Mouse (Mus musculus): ENCODE data around the gene Ccr8. TPM values are rescaled to one million over a fixed set of nuclear protein-coding genes. Genes with fewer than 3 reads are reported as not detected.

The Ccr8 gene
- polyA plus RNA-seq (2012; rRNA removed): 19.2 and 21.0 TPM in 2 replicates

DNA sequence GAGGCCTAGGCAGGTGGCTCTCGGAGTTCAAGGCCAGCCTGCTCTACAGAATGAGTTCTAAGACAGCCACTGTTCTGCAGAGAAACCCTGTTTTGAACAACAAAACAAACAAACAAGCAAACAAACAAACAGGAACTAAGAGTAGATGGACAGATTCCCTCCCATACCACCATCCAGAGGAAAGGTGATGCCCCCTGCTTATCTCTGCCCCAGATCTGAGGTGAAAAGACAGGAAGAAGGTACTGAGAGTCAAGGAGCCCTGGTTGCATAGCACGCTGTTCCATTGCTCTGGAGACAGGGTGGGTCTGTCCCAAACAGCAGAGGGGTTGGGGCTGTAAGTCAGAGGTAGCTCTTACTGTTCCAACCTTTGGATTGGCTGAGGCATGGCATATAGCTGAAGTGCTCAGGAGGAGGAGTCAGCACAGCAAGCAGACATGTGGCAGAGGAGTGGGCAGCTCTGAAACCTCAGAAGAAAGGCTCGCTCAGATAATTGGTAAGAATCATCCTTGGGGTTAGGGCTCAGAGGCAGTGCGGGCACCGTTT lies at the start of gene Ccr8:
Gene Ccr8 (plus strand): TSS at position 419 of the 543 bp plus-strand sequence.
- peak within 1 kb of the TSS; percentile 19 for H3K4me3 ChIP-seq (ENCODE audit: control insufficient read depth, insufficient read depth, low read length)
- H3K4me1 ChIP-seq (replicated peaks; ENCODE audit: control insufficient read depth, insufficient read depth, low read length): peaks cover 24% of the 10 kb centered on the region
- H3K27ac ChIP-seq (ENCODE audit: control insufficient read depth, insufficient read depth, low read length): peak within 1 kb of the TSS; percentile 42; the same call in 1 of the 2 replicates
- no peaks in the 10 kb centered on the region for H3K36me3 ChIP-seq (ENCODE audit: control insufficient read depth, insufficient read depth, low read length)
- WGBS: 72% methylated on average over 5 of the region's 5 CpGs
- no peak for DNase-seq
- H3K27me3 ChIP-seq (ENCODE audit: control insufficient read depth, insufficient read depth, low read length): no peaks in the 10 kb centered on the region
- TF ChIP-seq CTCF (IDR thresholded peaks at IDR 0.05; ENCODE audit: borderline replicate concordance, control insufficient read depth, extremely low read depth, insufficient read depth, low read length, poor library complexity): no peak
- TF ChIP-seq POLR2A (IDR thresholded peaks at IDR 0.05; ENCODE audit: control insufficient read depth, extremely low read depth, insufficient read depth, low read length, poor library complexity): no peak

DNA sequence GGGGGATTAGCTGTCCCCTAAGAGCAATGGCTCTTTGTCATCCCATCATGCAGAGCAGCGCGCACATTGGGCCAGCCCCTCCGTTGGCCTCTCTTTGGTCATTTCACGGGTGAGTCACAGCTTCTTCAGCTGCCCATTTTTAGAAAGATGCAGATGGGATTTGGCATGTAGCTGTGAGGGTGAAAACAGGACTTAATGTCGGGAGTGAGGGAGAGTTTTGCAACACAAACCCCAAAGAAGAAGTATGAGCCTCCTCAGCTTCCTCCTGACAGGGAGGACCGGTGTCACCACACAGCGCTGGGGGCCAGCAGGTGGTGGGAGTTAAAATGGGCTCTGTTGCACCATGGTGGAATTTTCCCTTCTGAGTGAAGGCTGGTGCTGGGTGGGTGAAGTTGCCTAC lies 48.8 kb upstream of the Ccr8 start:
- TF ChIP-seq POLR2A (IDR thresholded peaks at IDR 0.05; ENCODE audit: control insufficient read depth, extremely low read depth, insufficient read depth, low read length, poor library complexity): no peak
- TF ChIP-seq CTCF (IDR thresholded peaks at IDR 0.05; ENCODE audit: borderline replicate concordance, control insufficient read depth, extremely low read depth, insufficient read depth, low read length, poor library complexity): no peak
- no peaks in the 10 kb centered on the region for H3K36me3 ChIP-seq (ENCODE audit: control insufficient read depth, insufficient read depth, low read length)
- no peak for DNase-seq
- no peak overlapping the region for H3K27ac ChIP-seq (ENCODE audit: control insufficient read depth, insufficient read depth, low read length)
- no peak overlapping the region for H3K4me3 ChIP-seq (ENCODE audit: control insufficient read depth, insufficient read depth, low read length)
- no peaks in the 10 kb centered on the region for H3K27me3 ChIP-seq (ENCODE audit: control insufficient read depth, insufficient read depth, low read length)
- WGBS: 46% methylated on average over 7 of the region's 7 CpGs
- H3K4me1 ChIP-seq (replicated peaks; ENCODE audit: control insufficient read depth, insufficient read depth, low read length): no peaks in the 10 kb centered on the region

DNA sequence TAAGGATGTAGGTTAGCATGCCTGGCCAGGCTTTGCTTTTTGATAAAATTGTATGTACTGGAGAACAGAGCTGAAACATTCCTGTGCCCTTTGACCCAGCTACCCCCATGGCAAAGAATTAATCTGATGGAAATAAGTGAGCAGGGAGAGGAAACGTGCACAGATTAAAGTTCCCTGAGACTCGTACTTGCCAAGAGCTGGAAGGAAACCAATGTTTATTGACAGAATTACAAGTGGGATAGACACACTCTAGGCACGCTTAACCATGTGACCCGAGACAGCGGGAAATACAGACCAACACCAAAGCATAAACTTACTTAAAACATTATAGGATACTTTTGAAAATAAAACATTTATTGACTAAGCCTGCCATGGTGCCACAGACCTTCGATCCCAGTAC lies 43.4 kb upstream of the Ccr8 start:
- H3K27ac ChIP-seq (ENCODE audit: control insufficient read depth, insufficient read depth, low read length): no peak overlapping the region
- 91% methylated on average over 6 of the region's 6 CpGs for WGBS

DNA sequence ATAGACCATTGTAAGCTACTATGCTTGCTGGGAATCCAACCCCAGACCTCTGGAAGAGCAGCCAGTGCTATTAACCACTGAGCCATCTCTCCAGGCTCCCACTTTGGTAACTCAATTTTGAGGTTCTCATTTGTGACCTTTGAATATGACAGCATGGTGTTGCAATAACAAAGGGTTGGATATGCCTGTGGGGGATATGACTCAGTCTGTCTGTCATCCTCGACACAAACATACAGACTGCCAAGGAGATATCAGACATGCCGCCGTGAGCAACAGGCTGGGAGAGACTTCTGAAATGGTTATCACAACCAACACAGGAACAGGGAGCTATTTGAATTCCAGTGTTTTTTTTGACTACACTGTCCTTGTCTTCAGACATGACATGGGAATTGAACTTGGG lies 42.5 kb upstream of the Ccr8 start:
- Histone ChIP-seq H3K4me3 (ENCODE audit: control insufficient read depth, insufficient read depth, low read length) (no peak overlapping the region), H3K27me3 (ENCODE audit: control insufficient read depth, insufficient read depth, low read length) (no peaks in the 10 kb centered on the region), H3K4me1 (replicated peaks; ENCODE audit: control insufficient read depth, insufficient read depth, low read length) (peaks cover 5% of the 10 kb centered on the region), H3K27ac (ENCODE audit: control insufficient read depth, insufficient read depth, low read length) (no peak overlapping the region), H3K36me3 (ENCODE audit: control insufficient read depth, insufficient read depth, low read length) (no peaks in the 10 kb centered on the region)
- no peak for TF ChIP-seq CTCF (IDR thresholded peaks at IDR 0.05; ENCODE audit: borderline replicate concordance, control insufficient read depth, extremely low read depth, insufficient read depth, low read length, poor library complexity)
- no peak for TF ChIP-seq POLR2A (IDR thresholded peaks at IDR 0.05; ENCODE audit: control insufficient read depth, extremely low read depth, insufficient read depth, low read length, poor library complexity)
- WGBS: 82% methylated on average over 3 of the region's 3 CpGs
- DNase-seq: no peak

More for the DNA sequence above, 43.4 kb upstream of the Ccr8 start:
- H3K4me3 ChIP-seq (ENCODE audit: control insufficient read depth, insufficient read depth, low read length): no peak overlapping the region
- H3K27me3 ChIP-seq (ENCODE audit: control insufficient read depth, insufficient read depth, low read length): no peaks in the 10 kb centered on the region
- no peaks in the 10 kb centered on the region for H3K36me3 ChIP-seq (ENCODE audit: control insufficient read depth, insufficient read depth, low read length)
- TF ChIP-seq POLR2A (IDR thresholded peaks at IDR 0.05; ENCODE audit: control insufficient read depth, extremely low read depth, insufficient read depth, low read length, poor library complexity): no peak
- no peak for TF ChIP-seq CTCF (IDR thresholded peaks at IDR 0.05; ENCODE audit: borderline replicate concordance, control insufficient read depth, extremely low read depth, insufficient read depth, low read length, poor library complexity)
- DNase-seq: no peak
- H3K4me1 ChIP-seq (replicated peaks; ENCODE audit: control insufficient read depth, insufficient read depth, low read length): peaks cover 2% of the 10 kb centered on the region; the same call in 1 of the 2 replicates

DNA sequence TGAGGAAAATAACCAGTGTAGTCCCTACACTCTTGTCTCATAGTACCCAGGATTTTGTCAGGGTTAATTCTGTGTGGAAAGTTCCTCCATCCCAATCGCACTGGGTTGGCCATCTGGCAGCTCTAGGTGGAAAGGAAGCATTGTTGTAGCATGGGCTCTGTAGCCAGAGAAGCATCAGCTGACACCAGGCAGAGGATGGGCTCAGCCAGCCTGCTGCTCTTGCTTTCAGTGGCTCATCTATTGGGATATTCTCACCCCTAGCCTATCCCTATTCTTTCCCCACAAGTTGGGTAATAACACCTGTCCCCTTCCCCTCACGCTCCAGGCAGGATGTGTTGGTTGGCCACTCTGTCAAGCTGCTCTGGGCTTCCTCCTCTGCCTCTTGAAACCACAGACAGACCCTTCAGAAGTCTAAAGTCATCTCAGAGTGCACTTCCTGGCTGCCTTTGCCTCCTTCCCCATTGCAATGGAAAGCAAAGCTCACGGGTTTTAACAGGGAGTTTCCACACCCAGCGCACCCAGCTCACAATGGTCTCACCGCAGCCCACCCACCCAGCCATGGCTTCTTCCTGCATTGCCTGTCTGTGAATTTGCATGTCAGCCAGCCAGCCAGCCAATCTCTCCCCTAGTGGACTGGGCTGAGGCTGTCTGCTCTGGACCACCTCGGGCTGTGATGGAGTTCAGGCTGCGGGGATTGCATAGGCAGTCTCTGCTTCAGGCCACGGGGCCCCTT lies 37.2 kb upstream of the Ccr8 start:
- H3K27ac ChIP-seq (ENCODE audit: control insufficient read depth, insufficient read depth, low read length): peak overlapping the region; percentile 54
- H3K36me3 ChIP-seq (ENCODE audit: control insufficient read depth, insufficient read depth, low read length): no peaks in the 10 kb centered on the region
- H3K4me3 ChIP-seq (ENCODE audit: control insufficient read depth, insufficient read depth, low read length): no peak overlapping the region
- peaks cover 21% of the 10 kb centered on the region for H3K4me1 ChIP-seq (replicated peaks; ENCODE audit: control insufficient read depth, insufficient read depth, low read length)
- TF ChIP-seq POLR2A (IDR thresholded peaks at IDR 0.05; ENCODE audit: control insufficient read depth, extremely low read depth, insufficient read depth, low read length, poor library complexity) (0 out of 2 replicates have a peak, but pooled peaks have one; percentile 29), CTCF (IDR thresholded peaks at IDR 0.05; ENCODE audit: borderline replicate concordance, control insufficient read depth, extremely low read depth, insufficient read depth, low read length, poor library complexity) (peak; percentile 32; the same call in 1 of the 2 replicates)
- no peaks in the 10 kb centered on the region for H3K27me3 ChIP-seq (ENCODE audit: control insufficient read depth, insufficient read depth, low read length)
- peak; percentile 43 for DNase-seq
- 5% methylated on average over 8 of the region's 8 CpGs for WGBS

DNA sequence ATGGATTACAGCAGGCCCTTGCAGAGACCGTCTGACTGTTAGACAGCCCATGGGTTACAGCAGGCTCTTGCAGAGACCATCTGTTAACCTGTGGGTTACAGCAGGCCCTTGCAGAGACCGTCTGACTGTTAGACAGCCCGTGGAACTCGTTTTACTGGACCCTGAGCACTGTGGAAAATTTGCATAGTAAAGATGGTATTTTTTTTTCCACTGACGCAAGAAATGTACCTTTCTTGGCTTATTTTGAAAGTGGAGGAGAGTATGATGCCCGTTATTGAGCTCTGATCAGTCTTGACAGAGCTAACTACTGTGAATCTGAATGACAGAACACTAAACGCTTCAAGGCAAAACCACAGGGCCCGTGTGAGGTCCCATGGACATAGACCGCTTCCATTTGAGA lies 35.7 kb upstream of the Ccr8 start:
- H3K27me3 ChIP-seq (ENCODE audit: control insufficient read depth, insufficient read depth, low read length): no peaks in the 10 kb centered on the region
- no peak overlapping the region for H3K27ac ChIP-seq (ENCODE audit: control insufficient read depth, insufficient read depth, low read length)
- 75% methylated on average over 9 of the region's 9 CpGs for WGBS
- no peak for TF ChIP-seq POLR2A (IDR thresholded peaks at IDR 0.05; ENCODE audit: control insufficient read depth, extremely low read depth, insufficient read depth, low read length, poor library complexity)
- TF ChIP-seq CTCF (IDR thresholded peaks at IDR 0.05; ENCODE audit: borderline replicate concordance, control insufficient read depth, extremely low read depth, insufficient read depth, low read length, poor library complexity): no peak
- no peak for DNase-seq
- H3K4me1 ChIP-seq (replicated peaks; ENCODE audit: control insufficient read depth, insufficient read depth, low read length): peaks cover 21% of the 10 kb centered on the region
- H3K36me3 ChIP-seq (ENCODE audit: control insufficient read depth, insufficient read depth, low read length): no peaks in the 10 kb centered on the region
- H3K4me3 ChIP-seq (ENCODE audit: control insufficient read depth, insufficient read depth, low read length): no peak overlapping the region

Data from thymus, adult 2 months (tissue).